Mouse (Mus musculus): ENCODE data around the gene Ear10. TPM values are rescaled to one million over a fixed set of nuclear protein-coding genes. Genes with fewer than 3 reads are reported as not detected.
"Not testable (repeated sequence)": the region's sequence is repeated elsewhere in the genome, so short reads cannot be mapped to it uniquely, and the experiment has no call there.

Gene Ear10
- not detected in 2 replicates for polyA plus RNA-seq (2015; fragmentation: Nextera tagmentation; extraction: Ambion mirVana)

DNA sequence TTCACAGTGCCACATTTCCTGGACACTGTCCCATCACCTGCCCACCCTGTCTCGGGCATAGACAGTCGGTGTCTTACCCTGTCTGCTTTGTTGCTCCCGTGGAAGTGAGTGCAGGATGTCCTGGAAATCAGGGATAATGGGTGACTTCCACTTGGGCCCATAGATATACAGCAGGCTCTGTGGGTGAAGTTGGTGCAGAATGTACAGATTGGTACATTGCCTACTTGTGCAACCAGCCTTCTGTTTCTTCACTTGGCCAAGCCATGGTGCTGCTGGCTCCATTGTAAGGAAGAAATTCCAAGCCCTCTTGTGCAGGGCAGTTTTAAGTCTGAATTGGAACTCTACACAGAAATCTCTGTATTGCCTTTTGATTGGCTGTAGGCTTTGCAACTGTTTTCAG is at the start of gene Ear10:
Gene Ear10 (minus strand): TSS at position 101 of the 400 bp plus-strand sequence.
- H3K9ac ChIP-seq (replicated peaks); H3K27me3 ChIP-seq (ENCODE audit: insufficient read depth, low read length); H3K4me3 ChIP-seq (ENCODE audit: low read depth, low read length); H3K9me3 ChIP-seq (ENCODE audit: low read length); H3K4me1 ChIP-seq (ENCODE audit: insufficient read depth); DNase-seq; H3K36me3 ChIP-seq (replicated peaks; ENCODE audit: insufficient read depth, low read length); H3K4me2 ChIP-seq (ENCODE audit: low read depth, low read length); H3K27ac ChIP-seq (ENCODE audit: low read depth); ATAC-seq: not testable (repeated sequence)
- 63% methylated on average over 3 of the region's 3 CpGs for WGBS (ENCODE audit: insufficient replicate concordance)

DNA sequence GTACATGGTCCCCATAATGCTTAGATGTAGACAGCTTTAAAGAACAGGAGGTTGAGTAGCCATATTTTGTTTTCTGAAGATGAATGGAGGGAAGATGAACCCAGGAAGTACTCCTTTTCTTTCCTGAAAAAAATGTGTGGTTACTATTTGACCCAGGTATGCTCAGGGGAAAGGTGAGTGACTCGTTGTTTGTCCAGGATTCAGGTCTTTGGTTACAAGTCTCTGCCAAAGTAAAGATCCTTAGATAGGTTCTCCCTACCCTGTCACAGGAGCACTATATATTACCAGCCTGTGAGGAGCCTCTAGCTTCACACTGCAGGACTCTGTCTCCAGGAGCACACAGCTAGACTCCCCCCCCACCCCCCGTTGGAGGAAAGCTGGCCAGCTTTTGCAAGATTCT is 33.4 kb upstream of the Ear10 start, which contains the start of gene Ang5:
Gene Ang5 (plus strand): TSS at position 301 of the 400 bp plus-strand sequence.
- not testable (repeated sequence) for H3K9ac ChIP-seq (replicated peaks); H3K4me3 ChIP-seq (ENCODE audit: low read depth, low read length); H3K27ac ChIP-seq (ENCODE audit: low read depth); H3K27me3 ChIP-seq (ENCODE audit: insufficient read depth, low read length); H3K4me1 ChIP-seq (ENCODE audit: insufficient read depth); H3K4me2 ChIP-seq (ENCODE audit: low read depth, low read length); H3K9me3 ChIP-seq (ENCODE audit: low read length); DNase-seq; ATAC-seq; H3K36me3 ChIP-seq (replicated peaks; ENCODE audit: insufficient read depth, low read length)
- no CpG with 5 or more reads among the region's 2 CpGs for WGBS (ENCODE audit: insufficient replicate concordance)

DNA sequence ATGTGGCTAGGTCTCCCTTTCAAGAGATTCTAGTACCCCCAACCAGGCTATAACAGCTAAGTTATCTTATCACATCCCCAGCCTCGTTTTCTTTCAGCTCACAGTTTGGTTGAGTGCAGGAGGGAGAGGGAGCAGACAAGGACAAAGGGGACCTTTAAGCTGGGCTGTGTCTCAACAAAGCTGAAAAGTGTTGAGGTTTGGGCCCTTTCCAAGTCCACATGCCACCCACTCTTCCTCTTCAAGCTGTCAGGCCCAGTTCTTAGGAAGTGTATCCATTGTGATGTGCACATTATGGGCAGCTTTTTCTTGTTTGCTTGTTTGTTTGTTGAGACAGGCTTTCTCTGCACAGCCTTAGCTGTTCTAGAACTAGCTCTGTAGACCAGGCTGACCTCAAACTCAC is 31.7 kb upstream of the Ear10 start:
- not testable (repeated sequence) for DNase-seq; H3K27ac ChIP-seq (ENCODE audit: low read depth); H3K9me3 ChIP-seq (ENCODE audit: low read length); H3K4me3 ChIP-seq (ENCODE audit: low read depth, low read length); H3K27me3 ChIP-seq (ENCODE audit: insufficient read depth, low read length); ATAC-seq; H3K9ac ChIP-seq (replicated peaks); H3K36me3 ChIP-seq (replicated peaks; ENCODE audit: insufficient read depth, low read length); H3K4me1 ChIP-seq (ENCODE audit: insufficient read depth); H3K4me2 ChIP-seq (ENCODE audit: low read depth, low read length)
- WGBS (ENCODE audit: insufficient replicate concordance): no CpG with 5 or more reads among the region's 1 CpGs

DNA sequence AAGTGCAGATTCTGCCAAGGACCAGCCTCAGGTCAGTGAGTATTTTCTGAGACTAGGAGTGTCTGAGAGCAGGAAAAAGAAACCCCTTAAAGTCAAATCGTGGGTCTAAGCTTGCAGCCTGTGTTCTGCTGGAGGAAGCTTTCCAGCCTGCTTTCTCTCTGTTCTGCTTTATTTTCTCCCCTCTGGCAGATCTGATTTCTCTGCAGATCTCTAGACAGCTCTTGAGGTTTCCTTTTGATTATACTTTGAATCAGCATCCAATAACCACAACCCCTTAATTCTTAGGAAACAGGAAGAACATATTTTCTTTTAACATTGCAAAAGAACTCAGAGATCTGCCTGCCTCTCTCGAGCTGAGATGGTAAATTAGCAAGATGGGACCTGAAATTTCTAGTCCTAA is 30.0 kb upstream of the Ear10 start:
- not testable (repeated sequence) for H3K9ac ChIP-seq (replicated peaks); H3K27me3 ChIP-seq (ENCODE audit: insufficient read depth, low read length); H3K4me2 ChIP-seq (ENCODE audit: low read depth, low read length); H3K4me3 ChIP-seq (ENCODE audit: low read depth, low read length); ATAC-seq; H3K9me3 ChIP-seq (ENCODE audit: low read length); DNase-seq; H3K36me3 ChIP-seq (replicated peaks; ENCODE audit: insufficient read depth, low read length); H3K4me1 ChIP-seq (ENCODE audit: insufficient read depth); H3K27ac ChIP-seq (ENCODE audit: low read depth)
- 40% methylated on average over 1 of the region's 2 CpGs for WGBS (ENCODE audit: insufficient replicate concordance)

DNA sequence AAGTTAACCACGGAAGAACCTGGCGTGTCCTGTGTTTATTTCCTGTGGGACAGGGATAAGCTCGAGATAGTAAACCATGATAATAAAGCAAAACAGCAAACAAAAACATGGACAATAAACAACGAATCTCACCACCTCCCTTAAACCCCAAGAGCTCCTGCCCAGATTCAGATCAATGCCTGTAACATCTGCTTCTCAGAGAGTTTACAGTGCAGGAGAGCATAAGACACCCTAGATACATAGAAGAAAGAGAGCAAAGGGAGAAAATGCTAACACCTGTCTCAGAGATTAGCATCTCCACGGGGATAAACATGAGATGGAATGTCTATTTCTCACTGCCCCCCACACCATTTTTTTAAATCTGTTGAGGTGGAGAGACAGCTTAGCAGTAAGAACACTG is 10.0 kb upstream of the Ear10 start:
- not testable (repeated sequence) for H3K4me1 ChIP-seq (ENCODE audit: insufficient read depth)

DNA sequence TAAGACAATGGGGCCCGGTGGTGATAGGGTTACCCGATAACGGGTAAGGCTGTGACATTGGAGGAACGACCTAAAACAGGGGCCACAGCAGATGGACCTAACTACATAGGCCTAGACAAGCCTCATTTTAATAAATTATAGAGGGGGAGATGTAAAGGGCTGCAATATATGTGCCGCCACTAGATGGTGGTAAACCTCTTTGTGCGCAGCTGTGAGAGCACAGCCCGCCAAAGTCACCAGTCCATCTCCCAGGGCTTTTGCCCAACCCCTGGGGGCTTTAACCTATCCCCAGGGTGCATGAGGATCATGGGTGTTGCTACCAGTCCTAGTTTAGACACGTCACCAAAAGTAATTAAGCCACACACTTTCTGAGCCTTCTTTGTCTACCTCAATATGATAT is 9.6 kb upstream of the Ear10 start:
- DNase-seq: peak; percentile 48
- H3K9ac ChIP-seq (replicated peaks); H3K4me2 ChIP-seq (ENCODE audit: low read depth, low read length); H3K4me1 ChIP-seq (ENCODE audit: insufficient read depth); H3K27ac ChIP-seq (ENCODE audit: low read depth); H3K27me3 ChIP-seq (ENCODE audit: insufficient read depth, low read length); H3K9me3 ChIP-seq (ENCODE audit: low read length); ATAC-seq; H3K36me3 ChIP-seq (replicated peaks; ENCODE audit: insufficient read depth, low read length); H3K4me3 ChIP-seq (ENCODE audit: low read depth, low read length): not testable (repeated sequence)
- peak; percentile 74 for TF ChIP-seq CTCF (IDR thresholded peaks at IDR 0.05; ENCODE audit: low read depth)
- 18% methylated on average over 8 of the region's 8 CpGs for WGBS (ENCODE audit: insufficient replicate concordance)

More for the DNA sequence above, 10.0 kb upstream of the Ear10 start:
- DNase-seq; H3K27ac ChIP-seq (ENCODE audit: low read depth); ATAC-seq; H3K36me3 ChIP-seq (replicated peaks; ENCODE audit: insufficient read depth, low read length); H3K9ac ChIP-seq (replicated peaks); H3K27me3 ChIP-seq (ENCODE audit: insufficient read depth, low read length); H3K9me3 ChIP-seq (ENCODE audit: low read length); H3K4me2 ChIP-seq (ENCODE audit: low read depth, low read length); H3K4me3 ChIP-seq (ENCODE audit: low read depth, low read length): not testable (repeated sequence)
- WGBS (ENCODE audit: insufficient replicate concordance): 54% methylated on average over 5 of the region's 5 CpGs

DNA sequence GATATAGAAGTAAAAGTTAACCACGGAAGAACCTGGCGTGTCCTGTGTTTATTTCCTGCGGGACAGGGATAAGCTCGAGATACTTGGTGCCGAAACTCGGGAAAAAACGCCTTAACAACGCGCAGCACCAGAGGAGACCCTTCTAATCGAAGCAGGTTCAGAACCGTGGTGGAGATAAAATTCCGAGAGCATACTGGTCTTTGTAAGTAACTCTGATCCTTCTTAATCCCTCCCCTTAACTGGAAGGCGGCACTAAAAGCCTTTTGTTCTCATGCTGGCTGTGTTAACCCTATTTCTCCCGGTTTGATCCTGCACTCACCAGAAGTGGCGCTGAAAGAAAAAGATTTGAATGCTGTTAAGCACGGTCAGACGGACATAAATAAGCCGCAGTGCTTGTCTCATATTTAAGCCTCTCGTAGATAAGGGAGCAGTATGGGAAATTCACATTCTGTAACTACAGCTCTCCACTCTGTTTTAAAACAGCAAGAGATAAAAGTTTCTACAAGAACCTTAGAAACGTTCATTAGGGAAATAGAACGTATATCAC is 2.1 kb upstream of the Ear10 start:
- DNase-seq; H3K4me1 ChIP-seq (ENCODE audit: insufficient read depth): not testable (repeated sequence)
- peak overlapping the region; percentile 72 for H3K27ac ChIP-seq (ENCODE audit: low read depth)

More for the DNA sequence above, 2.1 kb upstream of the Ear10 start:
- H3K4me3 ChIP-seq (ENCODE audit: low read depth, low read length): peak overlapping the region; percentile 59
- 0 out of 2 replicates have a peak, but pooled peaks have one; percentile 53 for ATAC-seq
- H3K9ac ChIP-seq (replicated peaks): peak overlapping the region; percentile 67
- 3% methylated on average over 21 of the region's 21 CpGs for WGBS (ENCODE audit: insufficient replicate concordance)
- H3K9me3 ChIP-seq (ENCODE audit: low read length); H3K36me3 ChIP-seq (replicated peaks; ENCODE audit: insufficient read depth, low read length); H3K27me3 ChIP-seq (ENCODE audit: insufficient read depth, low read length): not testable (repeated sequence)
- H3K4me2 ChIP-seq (ENCODE audit: low read depth, low read length): peak overlapping the region; percentile 69
